Mouse (Mus musculus) forebrain, embryonic 13.5 days (tissue): ENCODE data around the gene Tshb. TPM values are rescaled to one million over a fixed set of nuclear protein-coding genes. Genes with fewer than 3 reads are reported as not detected.

Experiments used
- ATAC-seq: fragments of 200-750 bp; cut with Nextera tagmentation; 2 replicates; pipeline ENCODE4 v1.8.0; 2017
- H3K27ac ChIP-seq: fragments of 300-500 bp; sonication (generic); 2 replicates; pipeline ENCODE4 v1.5.1; 2015; ENCODE audit warnings: inconsistent platforms, mild to moderate bottlenecking, moderate library complexity
- H3K27me3 ChIP-seq: fragments of 300-500 bp; sonication (generic); 2 replicates; pipeline ENCODE4 v1.6.1; 2015; ENCODE audit warnings: mild to moderate bottlenecking, inconsistent platforms
- H3K36me3 ChIP-seq: fragments of 300-500 bp; sonication (generic); 2 replicates; pipeline ENCODE4 v1.6.1; 2015; ENCODE audit warnings: mild to moderate bottlenecking, inconsistent platforms; ENCODE audit not compliant: poor library complexity, severe bottlenecking
- H3K4me1 ChIP-seq: fragments of 300-500 bp; sonication (generic); 2 replicates; pipeline ENCODE4 v1.6.1; 2015; ENCODE audit warnings: inconsistent platforms
- H3K4me2 ChIP-seq: fragments of 300-500 bp; sonication (generic); 2 replicates; pipeline ENCODE4 v1.6.1; 2015; ENCODE audit warnings: inconsistent platforms, mild to moderate bottlenecking, moderate library complexity
- H3K4me3 ChIP-seq: fragments of 300-500 bp; sonication (generic); 2 replicates; pipeline ENCODE4 v1.5.1; 2015; ENCODE audit warnings: mild to moderate bottlenecking, inconsistent platforms
- H3K9ac ChIP-seq: fragments of 300-500 bp; sonication (generic); 2 replicates; pipeline ENCODE4 v1.6.1; 2015; ENCODE audit warnings: mild to moderate bottlenecking, inconsistent platforms
- H3K9me3 ChIP-seq: fragments of 300-500 bp; sonication (generic); replicated peaks from 2 replicates; pipeline ENCODE4 v1.6.1; 2016; ENCODE audit warnings: inconsistent platforms
- WGBS: fragments of 180-500 bp; shearing (Covaris S2); methylation state at CpG from one replicate; pipeline ENCODE4 v1.1.7; 2015; 5-methylcytosine and 5-hydroxymethylcytosine counted together
- polyA plus RNA-seq: library from polyadenylated mRNA; unstranded; fragments of >200 nt; fragmentation: Nextera tagmentation; extraction: Ambion mirVana; gene quantifications from 2 replicates; pipeline ENCODE4 v1.2.1, GENCODE M21; 2015

Gene Tshb
- polyA plus RNA-seq, 1 experiment from 2014 or later, result 0.12 TPM

- peaks cover 8% of the 10 kb centered on the region for H3K4me1 ChIP-seq
- H3K9me3 ChIP-seq, result no peaks in the 10 kb centered on the region
- H3K4me2 ChIP-seq, result no peak overlapping the region
- H3K27me3 ChIP-seq, result no peaks in the 10 kb centered on the region
- ATAC-seq, result no peak
- no peak overlapping the region for H3K9ac ChIP-seq
- H3K4me3 ChIP-seq, result no peak overlapping the region
- WGBS, result 92% methylated on average over 5 of the region's 5 CpGs
- peaks cover 4% of the 10 kb centered on the region; the same call in 1 of the 2 replicates for H3K36me3 ChIP-seq
- H3K27ac ChIP-seq, result no peak overlapping the region
Measured at GRCm38 (mm10) chr3:102751136-102751535, 31.4 kb downstream of the Tshb start.

DNA sequence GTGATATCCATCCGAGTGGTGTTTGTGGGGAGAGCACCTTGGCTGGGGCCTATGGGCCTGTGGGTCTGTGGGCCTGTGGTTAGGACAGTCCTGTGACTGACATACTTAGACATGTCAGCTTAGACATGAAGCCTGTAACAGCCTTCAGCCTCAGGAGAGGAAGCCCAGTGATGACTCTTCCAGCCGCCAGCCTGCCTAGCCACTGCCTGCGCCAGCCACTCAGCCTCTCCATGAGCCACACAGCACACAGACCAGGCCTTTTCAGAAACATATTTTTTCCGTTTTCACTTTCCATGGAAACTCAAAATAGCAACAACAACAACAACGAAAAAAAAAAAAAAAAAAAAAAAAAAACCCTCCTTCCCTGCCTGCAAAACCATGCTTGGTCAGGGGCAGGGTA is 33.8 kb downstream of the Tshb start:
- ATAC-seq, result no peak
- 89% methylated on average over 5 of the region's 5 CpGs for WGBS
- no peak overlapping the region for H3K27ac ChIP-seq

DNA sequence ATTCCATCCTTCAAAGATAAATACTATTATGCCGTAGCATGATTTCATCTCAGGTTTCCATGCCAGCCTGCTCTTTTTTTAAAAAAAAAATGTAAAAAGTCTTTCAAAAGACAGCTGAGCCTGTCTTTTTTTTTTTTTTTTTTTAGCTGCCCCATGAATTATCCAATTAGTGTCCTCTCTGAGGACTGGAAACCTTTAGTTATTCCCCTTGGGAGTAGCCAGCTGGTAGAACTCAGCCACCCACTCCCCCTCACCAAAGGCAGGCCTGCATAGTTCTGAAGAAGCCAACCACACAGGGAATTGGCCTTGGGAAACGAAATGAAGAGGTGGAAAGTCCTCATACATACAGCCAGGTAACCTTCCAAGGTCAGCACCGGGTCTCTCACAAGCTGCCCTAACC is 34.5 kb downstream of the Tshb start:
- H3K4me2 ChIP-seq, result no peak overlapping the region
- H3K4me1 ChIP-seq, result peaks cover 24% of the 10 kb centered on the region
- H3K36me3 ChIP-seq, result no peaks in the 10 kb centered on the region; the same call in 1 of the 2 replicates
- no peak overlapping the region for H3K9ac ChIP-seq
- WGBS, result 76% methylated on average over 3 of the region's 3 CpGs
- no peak for ATAC-seq
- H3K9me3 ChIP-seq, result no peaks in the 10 kb centered on the region
- H3K27me3 ChIP-seq, result no peaks in the 10 kb centered on the region
- H3K4me3 ChIP-seq, result no peak overlapping the region
- no peak overlapping the region for H3K27ac ChIP-seq

More for the DNA sequence above, 33.8 kb downstream of the Tshb start:
- Histone ChIP-seq H3K9ac (no peak overlapping the region), H3K4me1 (peaks cover 18% of the 10 kb centered on the region), H3K4me3 (no peak overlapping the region), H3K27me3 (no peaks in the 10 kb centered on the region), H3K4me2 (no peak overlapping the region), H3K9me3 (no peaks in the 10 kb centered on the region), H3K36me3 (peaks cover 4% of the 10 kb centered on the region; the same call in 1 of the 2 replicates)

DNA sequence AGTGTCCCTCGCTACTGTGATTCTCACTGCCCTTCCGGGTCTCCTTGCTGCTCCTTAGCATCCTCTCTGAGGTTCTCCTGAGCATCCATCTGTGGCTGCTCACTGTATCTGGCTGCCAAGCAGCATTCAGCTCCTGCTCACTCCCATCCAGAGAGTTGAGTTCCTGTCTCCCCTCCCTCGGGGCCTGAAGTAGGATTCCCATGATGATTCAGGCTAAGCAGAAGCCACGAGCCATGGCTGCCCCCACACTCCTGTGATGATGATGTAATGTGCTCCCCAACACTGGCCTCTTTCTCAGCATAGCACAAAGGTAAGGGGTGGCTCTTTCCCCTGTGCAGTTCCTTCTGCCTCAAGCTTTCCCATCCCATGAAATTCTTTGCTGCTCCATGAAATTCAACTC is 36.3 kb downstream of the Tshb start:
- H3K4me2 ChIP-seq, result no peak overlapping the region
- 89% methylated on average over 4 of the region's 4 CpGs for WGBS
- H3K4me1 ChIP-seq, result peaks cover 33% of the 10 kb centered on the region
- no peaks in the 10 kb centered on the region for H3K36me3 ChIP-seq
- no peaks in the 10 kb centered on the region for H3K27me3 ChIP-seq
- H3K4me3 ChIP-seq, result no peak overlapping the region
- ATAC-seq, result no peak
- no peak overlapping the region for H3K9ac ChIP-seq
- no peak overlapping the region for H3K27ac ChIP-seq
- H3K9me3 ChIP-seq, result no peaks in the 10 kb centered on the region

DNA sequence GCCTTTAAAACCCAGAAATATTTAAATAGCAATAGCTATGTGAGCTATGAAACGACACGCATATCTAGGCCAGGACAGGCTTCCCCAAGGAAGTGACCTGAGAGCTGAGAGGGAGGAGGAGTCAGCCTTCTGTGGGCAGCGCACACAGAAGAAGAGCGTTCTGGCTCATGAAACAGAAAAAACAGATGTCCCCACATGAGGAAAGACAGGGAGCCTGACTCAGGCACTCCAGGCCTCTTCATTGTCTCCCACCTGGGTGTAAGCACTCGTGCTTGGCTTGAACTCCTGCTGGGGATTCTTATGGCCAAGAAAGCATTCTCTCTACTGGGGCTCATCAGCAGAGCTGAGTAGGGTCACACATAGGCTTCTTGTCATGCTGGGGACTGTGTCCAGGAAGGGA is 37.9 kb downstream of the Tshb start:
- ATAC-seq, result no peak
- no peak overlapping the region for H3K4me2 ChIP-seq
- no peaks in the 10 kb centered on the region for H3K36me3 ChIP-seq
- H3K9me3 ChIP-seq, result no peaks in the 10 kb centered on the region
- H3K4me3 ChIP-seq, result no peak overlapping the region
- H3K27ac ChIP-seq, result no peak overlapping the region
- peaks cover 33% of the 10 kb centered on the region for H3K4me1 ChIP-seq
- no peaks in the 10 kb centered on the region for H3K27me3 ChIP-seq
- H3K9ac ChIP-seq, result no peak overlapping the region
- WGBS, result 68% methylated on average over 5 of the region's 5 CpGs

DNA sequence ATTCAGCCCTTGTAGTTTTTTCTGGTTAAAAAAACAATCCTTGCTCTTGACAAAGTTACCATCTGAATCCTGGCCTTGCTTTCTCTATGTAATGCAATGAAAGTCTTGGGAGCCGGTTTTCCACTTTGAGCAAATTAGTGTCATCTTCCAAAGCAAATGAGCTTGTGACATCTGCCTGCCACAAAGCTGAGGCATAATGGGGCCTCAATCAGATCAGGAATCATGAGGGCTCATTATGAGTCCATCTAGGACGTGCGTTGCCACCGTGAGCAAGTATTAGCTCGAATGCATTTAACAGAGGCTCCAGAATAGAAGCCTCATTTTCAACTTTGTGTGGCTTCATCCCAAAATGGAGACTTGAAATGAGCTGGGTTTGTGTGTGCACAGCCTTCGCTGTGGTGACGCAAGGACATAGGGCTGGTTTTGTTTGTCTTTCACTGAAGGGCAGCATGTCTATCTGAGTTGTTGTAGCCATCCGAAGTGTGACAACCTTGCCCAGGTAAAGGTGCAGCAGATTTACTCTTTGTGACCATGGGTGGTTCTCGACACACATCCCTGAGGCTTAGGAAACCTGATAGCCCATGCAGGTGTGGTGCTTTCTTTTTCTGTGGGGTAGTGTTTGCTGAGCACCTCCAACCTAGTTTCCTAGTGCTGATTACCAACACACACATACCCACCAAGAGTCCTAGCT is 38.6 kb downstream of the Tshb start:
- WGBS, result 56% methylated on average over 9 of the region's 9 CpGs
- 0 out of 2 replicates have a peak, but pooled peaks have one; percentile 50 for ATAC-seq

GRCm38 (mm10) chr3:102743202-102743601 is 39.3 kb downstream of the Tshb start:
- H3K4me2 ChIP-seq, result no peak overlapping the region
- no peaks in the 10 kb centered on the region for H3K27me3 ChIP-seq
- no peaks in the 10 kb centered on the region for H3K9me3 ChIP-seq
- H3K4me3 ChIP-seq, result no peak overlapping the region
- WGBS, result 29% methylated on average over 4 of the region's 4 CpGs
- peaks cover 35% of the 10 kb centered on the region for H3K4me1 ChIP-seq
- no peak overlapping the region for H3K27ac ChIP-seq
- no peak overlapping the region for H3K9ac ChIP-seq
- ATAC-seq, result no peak
- no peaks in the 10 kb centered on the region for H3K36me3 ChIP-seq

More for the DNA sequence above, 38.6 kb downstream of the Tshb start:
- Histone ChIP-seq H3K9me3 (no peaks in the 10 kb centered on the region), H3K9ac (no peak overlapping the region), H3K4me3 (no peak overlapping the region), H3K4me1 (peaks cover 34% of the 10 kb centered on the region), H3K36me3 (no peaks in the 10 kb centered on the region), H3K27ac (no peak overlapping the region), H3K27me3 (no peaks in the 10 kb centered on the region), H3K4me2 (no peak overlapping the region)

DNA sequence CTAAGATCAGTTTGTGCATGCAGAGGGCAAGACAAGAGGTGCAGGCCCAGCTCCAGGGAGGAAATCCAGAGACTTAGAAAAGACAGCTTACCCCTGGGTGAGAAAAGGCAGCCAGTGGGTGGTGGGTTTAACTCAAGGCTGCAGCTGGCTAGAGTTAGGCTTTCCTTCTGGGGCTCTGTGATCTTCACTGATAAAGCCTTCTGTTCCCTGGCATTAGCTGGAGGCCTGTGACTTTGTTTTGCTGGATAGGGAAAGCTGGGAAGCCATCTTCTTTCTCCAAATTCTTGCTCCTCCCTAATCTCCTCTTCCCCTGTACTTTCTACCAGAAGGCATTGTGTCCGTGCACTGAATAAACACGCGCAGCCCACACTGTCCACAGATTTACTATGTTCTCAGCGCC is 39.8 kb downstream of the Tshb start:
- ATAC-seq, result no peak
- Histone ChIP-seq H3K36me3 (no peaks in the 10 kb centered on the region), H3K4me2 (no peak overlapping the region), H3K9ac (no peak overlapping the region), H3K9me3 (no peaks in the 10 kb centered on the region), H3K4me3 (no peak overlapping the region), H3K4me1 (peaks cover 31% of the 10 kb centered on the region), H3K27ac (no peak overlapping the region), H3K27me3 (no peaks in the 10 kb centered on the region)
- WGBS, result 27% methylated on average over 4 of the region's 4 CpGs

DNA sequence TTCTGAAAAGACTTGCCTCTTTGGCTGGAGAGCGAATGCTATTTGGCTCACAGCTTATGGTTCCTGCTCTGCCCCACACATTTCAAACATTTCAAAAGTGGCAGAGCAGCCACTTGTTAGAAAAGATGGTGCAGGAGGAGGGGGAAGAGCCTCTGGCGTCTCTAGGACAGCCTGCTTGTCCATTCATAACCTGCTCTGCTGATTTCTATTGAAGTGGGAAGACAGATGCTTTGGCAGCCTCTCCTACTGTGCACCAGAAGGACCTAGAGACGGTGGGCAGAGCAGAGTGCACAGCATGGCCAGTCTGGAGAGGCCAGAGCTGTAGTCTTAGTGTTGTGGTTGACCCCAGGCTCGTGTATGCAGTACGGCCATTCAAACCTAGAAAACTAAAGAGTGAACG is 43.6 kb downstream of the Tshb start:
- Histone ChIP-seq H3K9ac (no peak overlapping the region), H3K36me3 (no peaks in the 10 kb centered on the region), H3K4me2 (no peak overlapping the region), H3K9me3 (no peaks in the 10 kb centered on the region), H3K4me3 (no peak overlapping the region), H3K27ac (no peak overlapping the region), H3K4me1 (peaks cover 39% of the 10 kb centered on the region), H3K27me3 (no peaks in the 10 kb centered on the region)
- no peak for ATAC-seq
- 68% methylated on average over 6 of the region's 6 CpGs for WGBS

DNA sequence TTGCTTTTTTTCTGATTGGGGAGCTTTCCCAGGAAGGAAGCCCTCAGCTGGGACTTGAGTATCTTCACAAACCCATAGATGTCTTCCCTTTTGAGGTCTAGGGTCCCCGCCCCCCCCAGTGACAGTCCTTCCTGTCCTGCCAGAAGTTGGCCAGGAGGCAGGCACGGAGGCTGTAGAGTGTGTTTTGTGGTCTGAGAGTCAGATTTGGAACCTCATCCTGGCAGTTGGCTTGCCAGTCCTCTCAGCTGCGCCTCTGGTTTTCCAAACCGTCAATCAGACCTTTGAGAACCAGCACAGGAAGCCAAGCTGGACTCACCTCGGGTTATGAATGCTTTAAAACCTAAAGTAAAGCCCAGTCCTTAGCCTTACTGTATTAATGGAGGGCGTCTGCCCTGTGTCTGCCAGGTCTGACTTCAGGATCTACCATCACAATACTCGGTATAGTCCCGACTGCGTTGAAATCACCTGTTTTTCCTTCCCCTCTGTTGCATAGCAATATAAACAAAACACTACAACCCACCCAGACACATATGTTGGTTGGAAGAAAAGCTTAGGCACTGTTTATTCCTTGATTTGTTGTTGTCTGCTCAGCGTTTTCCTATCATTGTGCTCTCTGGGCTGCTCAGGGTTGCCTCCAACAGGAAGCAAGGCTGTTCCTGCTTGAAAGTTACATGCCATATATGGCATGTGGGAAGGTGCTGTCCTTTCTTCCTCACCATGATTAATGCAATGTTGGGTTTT is 44.2 kb downstream of the Tshb start:
- 83% methylated on average over 10 of the region's 10 CpGs for WGBS
- Histone ChIP-seq H3K27me3 (peaks cover under 1% of the 10 kb centered on the region; the same call in 1 of the 2 replicates), H3K9me3 (no peaks in the 10 kb centered on the region), H3K4me2 (no peak overlapping the region), H3K4me3 (no peak overlapping the region), H3K27ac (no peak overlapping the region), H3K36me3 (no peaks in the 10 kb centered on the region), H3K9ac (no peak overlapping the region), H3K4me1 (peaks cover 34% of the 10 kb centered on the region)
- no peak for ATAC-seq

DNA sequence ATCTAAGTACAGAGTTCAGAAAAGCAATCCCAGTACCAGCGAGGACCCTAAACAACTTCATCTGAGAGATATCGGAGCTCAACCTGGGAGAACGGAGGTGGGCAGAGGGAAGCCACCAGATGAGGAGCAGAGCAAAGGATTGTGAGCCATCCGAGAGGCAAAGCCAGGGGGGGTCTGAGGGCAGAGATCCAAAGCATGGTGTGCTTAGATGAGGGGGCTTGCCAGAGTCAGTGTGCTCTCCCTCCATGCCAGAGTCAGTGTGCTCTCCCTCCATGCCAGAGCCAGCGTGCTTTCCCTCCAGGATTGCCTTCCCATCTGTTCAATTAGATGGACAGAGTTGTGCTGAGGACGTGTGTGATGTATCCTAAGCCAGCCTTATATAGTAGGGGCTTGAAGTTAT is 45.4 kb downstream of the Tshb start:
- Histone ChIP-seq H3K4me3 (no peak overlapping the region), H3K36me3 (no peaks in the 10 kb centered on the region), H3K9me3 (no peaks in the 10 kb centered on the region), H3K4me2 (no peak overlapping the region), H3K27me3 (peaks cover 4% of the 10 kb centered on the region; the same call in 1 of the 2 replicates), H3K9ac (no peak overlapping the region), H3K27ac (no peak overlapping the region), H3K4me1 (peaks cover 22% of the 10 kb centered on the region)
- 79% methylated on average over 6 of the region's 6 CpGs for WGBS
- no peak for ATAC-seq

GRCm38 (mm10) chr3:102736436-102736835 is 46.1 kb downstream of the Tshb start:
- WGBS, result 89% methylated on average over 6 of the region's 6 CpGs
- no peak overlapping the region for H3K27ac ChIP-seq
- no peak overlapping the region for H3K9ac ChIP-seq
- no peak for ATAC-seq
- H3K4me1 ChIP-seq, result peaks cover 22% of the 10 kb centered on the region
- H3K27me3 ChIP-seq, result peaks cover 5% of the 10 kb centered on the region; the same call in 1 of the 2 replicates
- no peak overlapping the region for H3K4me3 ChIP-seq
- H3K4me2 ChIP-seq, result no peak overlapping the region
- H3K36me3 ChIP-seq, result no peaks in the 10 kb centered on the region
- H3K9me3 ChIP-seq, result no peaks in the 10 kb centered on the region
